In genomic region chr4:58201703-58202102, GRCm38 (mm10) we compare ENCODE assay signal across 18 mouse cellular contexts. TPM values are rescaled to one million over a fixed set of nuclear protein-coding genes. Genes with fewer than 3 reads are reported as not detected.
DNase-seq lines count a peak whose midpoint lies in the region; ATAC-seq lines count a peak whose summit lies in the region.
"Had no signal": no experiment of that assay in that cellular context is flagged by ENCODE, and none has a peak within 500 bp of the region (broad histone marks: within the 10 kb centered on the region; RNA-seq: fewer than 3 reads in every experiment).

No protein-coding gene starts in this region.

- peak; percentile 93 for DNase-seq in brain, adult 2 months (ENCODE audit: low read depth, low spot score)
- DNase-seq in cerebellum, adult 18-20 months, result peak; percentile 77 to 85
- peak; percentile 84 for DNase-seq in cerebellum, adult 9-11 months
- DNase-seq in cerebellum, postnatal 36 days, result peak; percentile 79 to 80
- no peak for DNase-seq in neural tube, embryonic 10.5 days (ENCODE audit: extremely low spot score, low spot score)
- DNase-seq: adrenal gland, postnatal 10 days; gastrocnemius, postnatal 10 days; heart, adult 18-20 months; heart, postnatal 10 days; heart, postnatal 4 days had no signal

- peaks cover 20% of the 10 kb centered on the region for H3K27me3 ChIP-seq in neural tube, embryonic 15.5 days (replicated peaks)
- H3K27me3 ChIP-seq in liver, embryonic 12.5 days (replicated peaks), result peaks cover 17% of the 10 kb centered on the region

- H3K4me1 ChIP-seq in neural tube, embryonic 15.5 days, result peaks cover 12% of the 10 kb centered on the region
- no peaks in the 10 kb centered on the region for H3K4me1 ChIP-seq in liver, embryonic 12.5 days

- 86% methylated on average over 2 of the region's 2 CpGs for whole genome bisulfite sequencing in neural tube, embryonic 15.5 days
- 76% methylated on average over 2 of the region's 2 CpGs for WGBS in liver, embryonic 12.5 days (ENCODE audit: insufficient replicate concordance)

- no peak overlapping the region for H3K4me2 ChIP-seq in neural tube, embryonic 15.5 days
- no peak overlapping the region for H3K4me2 ChIP-seq in liver, embryonic 12.5 days
- H3K4me2 ChIP-seq: embryonic facial prominence, embryonic 13.5 days; forebrain, embryonic 12.5 days; hindbrain, embryonic 12.5 days had no signal

- no peaks in the 10 kb centered on the region for H3K36me3 ChIP-seq in neural tube, embryonic 15.5 days
- no peaks in the 10 kb centered on the region for H3K36me3 ChIP-seq in liver, embryonic 12.5 days
- H3K36me3 ChIP-seq: embryonic facial prominence, embryonic 13.5 days; forebrain, embryonic 12.5 days; heart, embryonic 10.5 days; hindbrain, embryonic 12.5 days had no signal

- ATAC-seq in neural tube, embryonic 15.5 days (ENCODE audit: low FRiP score), result no peak
- no peak for ATAC-seq in liver, embryonic 12.5 days
- ATAC-seq: forebrain, embryonic 16.5 days; hindbrain, embryonic 16.5 days had no signal

- no peaks in the 10 kb centered on the region for H3K9me3 ChIP-seq in neural tube, embryonic 15.5 days (replicated peaks)
- H3K9me3 ChIP-seq in liver, embryonic 12.5 days (replicated peaks), result no peaks in the 10 kb centered on the region
- H3K9me3 ChIP-seq: embryonic facial prominence, embryonic 13.5 days; forebrain, embryonic 12.5 days; heart, embryonic 10.5 days; hindbrain, embryonic 12.5 days had no signal

- H3K4me3 ChIP-seq in neural tube, embryonic 15.5 days (replicated peaks), result no peak overlapping the region
- no peak overlapping the region for H3K4me3 ChIP-seq in liver, embryonic 12.5 days
- H3K4me3 ChIP-seq: embryonic facial prominence, embryonic 13.5 days; forebrain, embryonic 12.5 days; heart, embryonic 10.5 days; hindbrain, embryonic 12.5 days had no signal

- H3K27ac ChIP-seq in neural tube, embryonic 15.5 days (replicated peaks), result no peak overlapping the region
- H3K27ac ChIP-seq in liver, embryonic 12.5 days, result no peak overlapping the region
- H3K27ac ChIP-seq: embryonic facial prominence, embryonic 13.5 days; forebrain, embryonic 12.5 days; heart, embryonic 10.5 days; hindbrain, embryonic 12.5 days had no signal

- no peak overlapping the region for H3K9ac ChIP-seq in neural tube, embryonic 15.5 days (replicated peaks)
- no peak overlapping the region for H3K9ac ChIP-seq in liver, embryonic 12.5 days
- H3K9ac ChIP-seq: embryonic facial prominence, embryonic 13.5 days; forebrain, embryonic 12.5 days; hindbrain, embryonic 12.5 days had no signal

RNA-seq across cellular contexts. Expression of gene Svep1, which starts 5.0 kb away (rescaled TPM):
- polyA plus RNA-seq in neural tube, embryonic 15.5 days (2015; fragmentation: Nextera tagmentation; extraction: Ambion mirVana), result 0.90 and 1.7 TPM in 2 replicates
- polyA plus RNA-seq in liver, embryonic 12.5 days (2016; fragmentation: Nextera tagmentation; extraction: Ambion mirVana), result 0.69 and 0.72 TPM in 2 replicates
